Mouse (Mus musculus) limb, embryonic 12.5 days (tissue): ENCODE measurements at regions not wholly inside any gene's neighbourhood (a gene's known extent, or its start where the extent isn't known, plus 50 kb on each side); places are given as distances from the start of the nearest gene placed in this dataset.
"Not testable (repeated sequence)": the region's sequence is repeated elsewhere in the genome, so short reads cannot be mapped to it uniquely, and the experiment has no call there.

Source experiments
- ATAC-seq: fragments of 200-750 bp; cut with Nextera tagmentation; 2 replicates; pipeline ENCODE4 v1.8.0; 2017; ENCODE audit warnings: low read depth, moderate TSS enrichment; ENCODE audit not compliant: insufficient number of reproducible peaks, insufficient read depth, low FRiP score, low TSS enrichment
- H3K27ac ChIP-seq: fragments of 300-500 bp; sonication (generic); 2 replicates; pipeline ENCODE4 v1.5.1; 2016; ENCODE audit warnings: mild to moderate bottlenecking, moderate library complexity
- H3K27me3 ChIP-seq: fragments of 300-500 bp; sonication (generic); 2 replicates; pipeline ENCODE4 v1.6.1; 2016; ENCODE audit warnings: mild to moderate bottlenecking, moderate library complexity
- H3K36me3 ChIP-seq: fragments of 300-500 bp; sonication (generic); 2 replicates; pipeline ENCODE4 v1.6.1; 2016; ENCODE audit warnings: mild to moderate bottlenecking, moderate library complexity
- H3K4me1 ChIP-seq: fragments of 300-500 bp; sonication (generic); replicated peaks from 2 replicates; pipeline ENCODE4 v1.6.1; 2016
- H3K4me2 ChIP-seq: fragments of 300-500 bp; sonication (generic); 2 replicates; pipeline ENCODE4 v1.6.1; 2016; ENCODE audit warnings: mild to moderate bottlenecking, moderate library complexity
- H3K4me3 ChIP-seq: fragments of 300-500 bp; sonication (generic); replicated peaks from 2 replicates; pipeline ENCODE4 v1.5.1; 2016; ENCODE audit warnings: mild to moderate bottlenecking
- H3K9ac ChIP-seq: fragments of 300-500 bp; sonication (generic); replicated peaks from 2 replicates; pipeline ENCODE4 v1.6.1; 2016; ENCODE audit warnings: mild to moderate bottlenecking, moderate library complexity
- H3K9me3 ChIP-seq: fragments of 300-500 bp; sonication (generic); 2 replicates; pipeline ENCODE4 v1.6.1; 2016; ENCODE audit warnings: mild to moderate bottlenecking, moderate library complexity
- WGBS: fragments of 180-500 bp; shearing (Covaris S2); methylation state at CpG from one replicate; pipeline ENCODE4 v1.1.7; 2016; 5-methylcytosine and 5-hydroxymethylcytosine counted together

DNA sequence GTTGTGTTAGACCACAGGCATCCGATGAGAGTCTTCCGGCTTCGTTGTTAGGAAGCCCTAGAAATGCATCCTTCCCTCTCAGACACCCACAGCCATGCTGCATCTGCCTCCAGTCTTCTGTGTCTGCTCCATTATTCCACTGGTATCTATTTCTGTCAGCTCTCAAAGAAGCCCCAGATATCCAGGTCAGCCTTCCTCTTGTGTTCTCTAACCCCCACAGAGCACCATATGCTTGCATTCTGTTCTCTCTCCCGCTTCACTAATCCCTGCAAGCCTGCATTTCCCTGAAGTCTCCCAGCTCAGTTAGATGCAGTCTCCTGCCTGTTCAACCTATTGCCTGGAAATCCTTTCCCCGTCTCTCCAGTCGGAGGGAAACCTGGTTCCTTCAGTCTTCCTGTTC is 53.6 kb upstream of the Wdfy3 start:
- ATAC-seq: no peak
- 70% methylated on average over 6 of the region's 6 CpGs for WGBS
- no peaks in the 10 kb centered on the region for H3K27me3 ChIP-seq
- H3K4me2 ChIP-seq: no peak overlapping the region
- H3K4me1 ChIP-seq: no peaks in the 10 kb centered on the region
- H3K9me3 ChIP-seq: no peaks in the 10 kb centered on the region
- no peaks in the 10 kb centered on the region for H3K36me3 ChIP-seq
- H3K4me3 ChIP-seq: no peak overlapping the region
- no peak overlapping the region for H3K9ac ChIP-seq
- no peak overlapping the region for H3K27ac ChIP-seq

DNA sequence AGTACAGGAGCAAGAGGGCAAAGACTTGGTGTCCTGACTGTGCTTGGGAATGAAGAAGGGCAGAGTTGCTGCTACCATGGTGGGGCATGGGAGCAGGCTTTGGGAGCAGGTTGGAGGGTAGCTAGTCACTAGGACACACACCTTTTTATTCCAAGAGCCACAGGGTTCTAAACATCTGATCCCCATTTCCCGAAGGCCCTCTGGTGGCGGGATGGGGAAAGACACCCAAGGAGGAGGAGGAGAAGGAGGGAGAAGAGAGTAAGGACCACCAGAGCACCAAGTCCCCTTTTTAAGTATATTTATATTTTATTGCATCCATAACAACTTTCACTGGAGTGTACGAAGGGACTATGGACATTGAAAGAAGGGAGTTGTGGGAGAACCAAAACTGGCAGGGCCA is 57.0 kb upstream of the Wdfy3 start:
- no peak overlapping the region for H3K4me3 ChIP-seq
- 12% methylated on average over 3 of the region's 3 CpGs for WGBS
- no peaks in the 10 kb centered on the region for H3K27me3 ChIP-seq
- no peaks in the 10 kb centered on the region for H3K9me3 ChIP-seq
- no peak for ATAC-seq
- no peaks in the 10 kb centered on the region for H3K4me1 ChIP-seq
- H3K36me3 ChIP-seq: no peaks in the 10 kb centered on the region
- H3K9ac ChIP-seq: no peak overlapping the region
- no peak overlapping the region for H3K4me2 ChIP-seq
- no peak overlapping the region for H3K27ac ChIP-seq

DNA sequence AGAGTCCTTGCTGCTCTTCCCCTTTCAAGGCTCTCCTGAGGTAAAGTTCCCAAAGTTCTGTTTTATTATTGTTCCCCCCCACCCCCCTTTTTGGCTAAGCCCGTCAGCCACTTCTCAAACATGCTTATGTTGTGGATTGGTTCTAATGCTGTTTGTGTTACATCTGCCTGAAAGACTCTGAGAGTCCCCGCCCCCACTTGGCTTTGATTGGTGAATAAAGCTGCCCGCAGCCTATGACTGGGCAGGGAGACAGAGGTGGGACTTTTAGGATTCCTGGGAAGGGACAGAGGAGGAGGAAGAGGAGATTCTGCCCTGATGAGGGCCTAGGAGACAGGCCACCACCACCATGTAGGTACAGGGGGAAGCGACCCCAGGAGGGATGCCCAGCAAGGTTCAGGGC is 78.3 kb upstream of the Wdfy3 start:
- Histone ChIP-seq H3K9me3 (no peaks in the 10 kb centered on the region), H3K27ac (no peak overlapping the region), H3K4me1 (peaks cover 6% of the 10 kb centered on the region; the same call in 1 of the 2 replicates), H3K4me3 (no peak overlapping the region), H3K27me3 (no peaks in the 10 kb centered on the region), H3K4me2 (no peak overlapping the region), H3K36me3 (no peaks in the 10 kb centered on the region), H3K9ac (no peak overlapping the region)
- ATAC-seq: no peak
- 79% methylated on average over 4 of the region's 4 CpGs for WGBS

DNA sequence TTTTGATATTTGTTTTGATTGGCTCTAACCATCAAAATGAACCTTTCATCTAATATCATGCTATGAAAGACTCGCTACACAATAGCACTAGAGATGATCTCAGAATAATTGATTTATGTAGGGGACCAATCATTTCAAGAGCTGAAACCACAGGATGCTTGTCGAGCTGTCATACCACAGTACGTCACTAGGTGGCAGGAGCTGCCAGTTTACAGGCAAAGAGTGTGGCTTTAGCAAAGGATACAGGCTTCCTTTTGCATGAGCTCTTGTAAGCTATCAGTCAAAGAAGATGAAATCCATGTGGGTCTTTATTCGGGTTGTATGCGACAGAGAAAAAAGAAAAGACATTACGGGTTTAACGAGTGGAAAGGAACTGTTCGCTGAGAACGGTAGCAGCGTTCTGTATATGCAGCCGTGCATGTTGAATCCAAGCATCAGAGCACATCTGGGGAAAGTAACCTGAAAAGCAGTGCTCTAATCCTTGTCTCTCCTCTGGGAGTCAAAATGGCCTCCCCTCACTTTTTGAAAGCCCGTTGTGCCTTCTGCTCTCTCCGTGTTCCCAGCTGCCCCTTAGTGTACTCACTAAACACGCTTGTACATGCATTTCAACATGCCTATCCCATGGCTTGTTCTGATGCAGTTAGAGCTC is 79.9 kb upstream of the Wdfy3 start:
- H3K9ac ChIP-seq: no peak overlapping the region
- H3K4me2 ChIP-seq: peak overlapping the region; percentile 8
- H3K36me3 ChIP-seq: no peaks in the 10 kb centered on the region
- no peak overlapping the region for H3K4me3 ChIP-seq
- no peaks in the 10 kb centered on the region for H3K27me3 ChIP-seq
- no peaks in the 10 kb centered on the region for H3K9me3 ChIP-seq
- ATAC-seq: peak; percentile 26; the same call in 1 of the 2 replicates
- H3K4me1 ChIP-seq: peaks cover 6% of the 10 kb centered on the region; the same call in 1 of the 2 replicates
- whole genome bisulfite sequencing: 30% methylated on average over 14 of the region's 14 CpGs
- H3K27ac ChIP-seq: no peak overlapping the region

DNA sequence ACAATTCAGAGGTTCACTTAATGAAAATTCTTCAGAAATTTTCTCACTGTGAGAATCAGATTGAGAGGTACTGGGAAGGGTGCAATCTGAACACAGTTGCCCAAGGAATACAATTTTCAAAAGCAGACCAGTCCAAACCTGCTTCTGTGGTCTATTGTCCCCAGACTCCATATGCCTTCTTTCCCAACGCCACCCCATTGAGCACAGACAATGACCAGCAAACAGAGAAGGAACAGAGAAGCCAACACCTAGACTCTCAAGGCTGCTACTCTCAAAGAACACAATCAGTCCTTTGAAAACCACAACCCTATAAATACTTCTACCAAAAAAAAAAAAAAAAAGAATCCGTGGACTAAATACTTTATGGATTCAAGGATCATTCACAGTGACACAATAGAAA is 89.9 kb upstream of the Wdfy3 start:
- WGBS: 83% methylated on average over 2 of the region's 2 CpGs
- no peaks in the 10 kb centered on the region for H3K36me3 ChIP-seq
- ATAC-seq: no peak

DNA sequence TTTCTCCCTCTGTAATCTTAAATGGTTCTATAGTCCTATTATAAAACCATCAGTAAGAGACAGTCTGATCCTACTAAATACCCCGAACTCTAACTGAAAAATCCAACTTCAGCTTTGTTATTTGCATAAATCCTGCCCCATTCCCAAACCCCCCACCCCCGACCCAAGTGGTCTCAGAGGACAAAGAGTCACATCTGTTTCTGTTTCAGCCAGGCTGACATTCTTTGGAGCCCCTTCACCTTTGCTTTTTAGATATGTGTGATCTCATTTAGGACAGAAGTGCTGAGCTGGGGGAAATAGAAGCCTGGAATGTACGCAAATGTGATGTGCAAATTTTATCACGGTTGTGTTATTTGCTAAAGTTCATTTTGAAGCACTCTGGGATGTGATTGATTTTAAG is 98.3 kb upstream of the Wdfy3 start:
- 0 out of 2 replicates have a peak overlapping the region, but pooled peaks have one; percentile 13 for H3K4me2 ChIP-seq

More for the DNA sequence above, 89.9 kb upstream of the Wdfy3 start:
- no peaks in the 10 kb centered on the region for H3K4me1 ChIP-seq
- no peaks in the 10 kb centered on the region for H3K27me3 ChIP-seq
- no peak overlapping the region for H3K4me2 ChIP-seq
- no peak overlapping the region for H3K27ac ChIP-seq
- no peak overlapping the region for H3K9ac ChIP-seq
- H3K9me3 ChIP-seq: no peaks in the 10 kb centered on the region
- H3K4me3 ChIP-seq: no peak overlapping the region

DNA sequence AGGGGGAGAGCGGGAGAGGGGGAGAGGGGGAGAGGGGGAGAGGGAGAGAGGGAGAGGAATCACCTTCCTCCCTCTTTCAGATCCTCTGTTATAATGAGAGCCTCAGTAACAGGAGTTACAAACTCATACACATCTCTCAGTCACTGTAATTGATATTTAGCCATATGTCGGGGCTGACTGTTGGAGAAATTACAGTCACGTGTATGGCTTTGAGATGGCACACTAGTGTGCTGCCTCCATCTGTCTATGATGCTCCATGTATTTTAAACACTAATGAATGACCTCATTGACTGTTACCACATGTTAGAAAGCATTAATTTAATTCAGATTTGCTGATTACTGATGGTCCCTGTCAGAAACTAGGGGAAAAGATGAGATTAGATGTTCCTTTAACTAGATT is 102.1 kb upstream of the Wdfy3 start:
- Histone ChIP-seq H3K4me3 (no peak overlapping the region), H3K4me1 (peaks cover 14% of the 10 kb centered on the region), H3K27ac (no peak overlapping the region), H3K4me2 (no peak overlapping the region), H3K9ac (no peak overlapping the region), H3K27me3 (peaks cover 3% of the 10 kb centered on the region; the same call in 1 of the 2 replicates), H3K9me3 (no peaks in the 10 kb centered on the region), H3K36me3 (no peaks in the 10 kb centered on the region)
- no peak for ATAC-seq
- WGBS: 85% methylated on average over 2 of the region's 3 CpGs

More for the DNA sequence above, 98.3 kb upstream of the Wdfy3 start:
- Histone ChIP-seq H3K27ac (peak overlapping the region; percentile 17; the same call in 1 of the 2 replicates), H3K36me3 (no peaks in the 10 kb centered on the region), H3K9me3 (no peaks in the 10 kb centered on the region), H3K4me1 (peaks cover 16% of the 10 kb centered on the region), H3K9ac (no peak overlapping the region), H3K4me3 (no peak overlapping the region), H3K27me3 (peaks cover 3% of the 10 kb centered on the region; the same call in 1 of the 2 replicates)
- no peak for ATAC-seq
- WGBS: 12% methylated on average over 4 of the region's 4 CpGs

DNA sequence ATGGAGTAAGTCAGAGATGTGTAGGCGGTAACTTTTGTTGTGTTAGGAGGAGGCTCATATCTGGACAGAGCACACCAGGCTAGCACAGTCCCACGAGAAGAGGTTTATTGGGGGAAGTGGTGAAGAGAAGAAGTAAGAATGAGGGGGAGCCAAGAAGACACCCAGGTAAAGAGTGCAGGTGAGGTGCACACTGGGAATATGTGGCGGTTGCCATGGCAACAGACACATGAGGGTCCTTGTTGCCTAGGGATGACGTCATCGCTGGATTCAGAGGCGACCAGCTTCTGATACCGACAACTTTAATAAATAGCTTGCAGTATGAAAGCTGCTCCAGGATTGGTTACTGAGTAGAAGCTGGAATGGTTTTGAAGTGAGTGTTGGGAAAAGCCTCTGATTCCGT is 110.5 kb upstream of the Wdfy3 start:
- H3K4me2 ChIP-seq: no peak overlapping the region
- 82% methylated on average over 8 of the region's 8 CpGs for WGBS
- no peaks in the 10 kb centered on the region for H3K4me1 ChIP-seq
- no peaks in the 10 kb centered on the region for H3K36me3 ChIP-seq
- no peak overlapping the region for H3K9ac ChIP-seq
- H3K27me3 ChIP-seq: no peaks in the 10 kb centered on the region
- H3K27ac ChIP-seq: no peak overlapping the region
- H3K9me3 ChIP-seq: no peaks in the 10 kb centered on the region
- no peak for ATAC-seq
- H3K4me3 ChIP-seq: no peak overlapping the region

DNA sequence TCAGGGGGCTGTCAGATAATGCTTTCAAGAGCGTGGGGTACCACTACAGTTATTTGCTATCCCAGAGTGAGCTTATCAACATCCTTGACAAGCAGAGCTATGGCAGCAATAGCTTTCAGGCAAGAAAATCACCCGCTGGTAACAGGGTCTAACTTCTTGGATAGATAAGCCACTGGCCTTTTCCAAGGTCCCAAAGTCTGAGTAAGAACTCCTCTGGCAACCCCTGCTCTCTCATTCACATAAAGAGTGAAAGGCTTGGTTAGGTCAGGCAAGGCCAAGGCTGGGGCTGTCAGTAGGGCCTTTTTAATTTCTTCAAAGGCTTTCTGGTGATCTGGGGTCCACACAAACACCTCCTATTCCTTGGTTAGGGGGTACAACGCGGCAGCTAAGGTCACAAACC is 119.2 kb upstream of the Wdfy3 start:
- not testable (repeated sequence) for H3K27ac ChIP-seq, H3K9ac ChIP-seq, H3K4me2 ChIP-seq, ATAC-seq, H3K36me3 ChIP-seq, H3K27me3 ChIP-seq, H3K4me3 ChIP-seq, H3K4me1 ChIP-seq, H3K9me3 ChIP-seq
- WGBS: 87% methylated on average over 4 of the region's 4 CpGs

DNA sequence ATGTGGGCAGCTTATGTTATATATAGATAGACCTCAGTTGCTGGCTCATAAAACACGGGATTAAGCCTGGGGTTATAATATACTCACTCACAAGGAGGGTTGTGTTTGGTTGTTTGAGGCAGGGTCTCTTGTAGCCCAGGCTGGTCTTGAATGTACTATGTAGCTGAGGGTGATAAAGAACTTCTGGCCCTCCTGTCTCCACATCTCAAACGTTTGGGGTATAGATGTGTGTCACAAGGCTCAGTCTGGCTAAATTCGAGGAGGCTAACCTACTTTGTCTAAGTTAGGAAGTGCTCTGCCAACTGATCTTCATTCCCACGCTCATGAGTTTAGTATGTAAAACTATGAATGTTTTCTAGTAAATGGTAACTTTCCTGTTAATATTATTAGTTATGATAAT is 136.7 kb upstream of the Wdfy3 start:
- Histone ChIP-seq H3K9me3 (no peaks in the 10 kb centered on the region), H3K4me1 (no peaks in the 10 kb centered on the region), H3K4me2 (no peak overlapping the region), H3K36me3 (no peaks in the 10 kb centered on the region), H3K27me3 (no peaks in the 10 kb centered on the region), H3K4me3 (no peak overlapping the region), H3K9ac (no peak overlapping the region), H3K27ac (no peak overlapping the region)
- ATAC-seq: no peak
- 49% methylated on average over 4 of the region's 4 CpGs for WGBS

DNA sequence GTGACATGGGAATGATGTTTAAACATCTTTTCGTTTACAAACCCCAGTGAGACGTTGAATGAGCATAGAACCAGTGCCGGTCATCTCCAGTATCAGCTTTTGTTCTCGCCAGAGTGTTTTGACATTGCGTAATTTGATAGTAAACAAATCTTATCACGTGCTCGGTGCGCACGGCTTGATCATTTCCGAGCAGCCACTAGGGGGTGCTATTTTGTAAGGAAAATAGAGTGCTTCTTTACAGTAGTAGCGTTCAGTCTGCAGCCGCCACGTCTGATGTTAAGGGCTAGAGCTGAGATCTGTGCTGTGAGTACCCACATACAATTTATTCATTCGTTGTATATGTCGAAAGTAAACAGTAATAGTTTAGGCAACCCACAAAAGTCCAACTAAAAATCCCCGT is 137.2 kb upstream of the Wdfy3 start:
- 3% methylated on average over 16 of the region's 16 CpGs for WGBS
- no peak overlapping the region for H3K4me3 ChIP-seq
- no peaks in the 10 kb centered on the region for H3K9me3 ChIP-seq
- peak; percentile 66; the same call in 1 of the 2 replicates for ATAC-seq
- H3K9ac ChIP-seq: no peak overlapping the region
- no peak overlapping the region for H3K27ac ChIP-seq
- H3K27me3 ChIP-seq: no peaks in the 10 kb centered on the region
- H3K4me1 ChIP-seq: peaks cover 4% of the 10 kb centered on the region; the same call in 1 of the 2 replicates
- peak overlapping the region; percentile 47 for H3K4me2 ChIP-seq
- no peaks in the 10 kb centered on the region for H3K36me3 ChIP-seq

DNA sequence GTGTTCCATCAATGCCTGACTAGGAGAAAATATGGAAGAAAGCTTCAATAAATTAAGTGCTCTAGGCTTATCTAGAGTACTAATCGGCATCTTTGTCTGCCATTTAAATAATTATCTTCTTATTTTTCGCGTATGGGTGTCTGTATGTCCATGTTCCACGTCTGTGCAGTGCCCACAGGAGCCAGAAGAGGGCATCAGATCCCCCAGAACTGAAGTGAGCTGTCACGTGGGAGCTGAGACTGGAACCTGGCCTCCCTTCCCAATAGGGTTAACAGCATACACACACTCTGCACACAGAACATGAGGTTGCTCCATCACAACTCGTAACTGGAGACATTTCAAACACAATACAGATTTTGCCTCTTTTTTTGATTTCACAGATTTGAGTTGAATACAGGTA is 143.4 kb upstream of the Wdfy3 start:
- Histone ChIP-seq H3K4me1 (peaks cover 6% of the 10 kb centered on the region; the same call in 1 of the 2 replicates), H3K27me3 (no peaks in the 10 kb centered on the region), H3K9ac (no peak overlapping the region), H3K4me3 (no peak overlapping the region), H3K27ac (no peak overlapping the region), H3K4me2 (no peak overlapping the region), H3K9me3 (no peaks in the 10 kb centered on the region), H3K36me3 (no peaks in the 10 kb centered on the region)
- WGBS: 66% methylated on average over 6 of the region's 6 CpGs
- no peak for ATAC-seq
